Mouse (Mus musculus) mouse embryonic stem cell (cell line): ENCODE data around the gene Susd3.

ENCODE experiments used
- in situ Hi-C, 2 experiments: fragments of 300-500 bp; cut with MboI; formaldehyde crosslinking; loops; 1 replicate in 1 of 2; 3 replicates in 1 of 2; pipeline ENCODE4 v1.14.3; 2019 to 2020; ENCODE audit warnings: low sequenced_read_pairs in 2 of 2, low pct_unique_long_range_greater_than_20kb in 1 of 2, mixed read lengths in 1 of 2; ENCODE audit not compliant: unreplicated experiment in 1 of 2

The Susd3 gene

GRCm38 (mm10) chr13:49248467-49248862, at the start of gene Susd3:
Gene Susd3 (minus strand): TSS chr13:49248706.
- in situ Hi-C loops = no loop called here

- in situ Hi-C loops = no loop called here
Observed at GRCm38 (mm10) chr13:49296270-49296669, 47.8 kb upstream of the Susd3 start.

- in situ Hi-C loops = no loop called here
Observed at GRCm38 (mm10) chr13:49294108-49294507, 45.6 kb upstream of the Susd3 start.

- in situ Hi-C loops = no loop called here
Observed at GRCm38 (mm10) chr13:49291949-49292348, 43.4 kb upstream of the Susd3 start.

- in situ Hi-C loops = no loop called here
Observed at GRCm38 (mm10) chr13:49291398-49291797, 42.9 kb upstream of the Susd3 start.

- in situ Hi-C loops = no loop called here
Observed at GRCm38 (mm10) chr13:49287224-49287623, 38.7 kb upstream of the Susd3 start.

GRCm38 (mm10) chr13:49286750-49287149, 38.2 kb upstream of the Susd3 start:
- in situ Hi-C loops = no loop called here

- in situ Hi-C loops = no loop called here
Observed at GRCm38 (mm10) chr13:49283686-49284085, 35.2 kb upstream of the Susd3 start.

GRCm38 (mm10) chr13:49282168-49282567, 33.7 kb upstream of the Susd3 start:
- in situ Hi-C loops = no loop called here

GRCm38 (mm10) chr13:49271831-49272765, 23.6 kb upstream of the Susd3 start:
- in situ Hi-C loops = no loop called here

GRCm38 (mm10) chr13:49270500-49270899, 22.0 kb upstream of the Susd3 start:
- in situ Hi-C loops = no loop called here

- in situ Hi-C loops = no loop called here
Observed at GRCm38 (mm10) chr13:49267645-49268044, 19.1 kb upstream of the Susd3 start.

GRCm38 (mm10) chr13:49260036-49260722, 11.7 kb upstream of the Susd3 start:
- in situ Hi-C loops = no loop called here

- in situ Hi-C loops = no loop called here
Observed at GRCm38 (mm10) chr13:49257819-49258313, 9.4 kb upstream of the Susd3 start.

- in situ Hi-C loops = no loop called here
Observed at GRCm38 (mm10) chr13:49252746-49253145, 4.2 kb upstream of the Susd3 start.

GRCm38 (mm10) chr13:49252113-49252512, 3.6 kb upstream of the Susd3 start:
- in situ Hi-C loops = no loop called here

- in situ Hi-C loops = no loop called here
Observed at GRCm38 (mm10) chr13:49250716-49251517, 2.4 kb upstream of the Susd3 start.

GRCm38 (mm10) chr13:49249634-49250033, 1.1 kb upstream of the Susd3 start:
- in situ Hi-C loops = no loop called here

- in situ Hi-C loops = no loop called here
Observed at GRCm38 (mm10) chr13:49248923-49249322, 417 bp upstream of the Susd3 start.
